8 mouse cellular contexts compared by ENCODE assay signal in the genomic region with DNA sequence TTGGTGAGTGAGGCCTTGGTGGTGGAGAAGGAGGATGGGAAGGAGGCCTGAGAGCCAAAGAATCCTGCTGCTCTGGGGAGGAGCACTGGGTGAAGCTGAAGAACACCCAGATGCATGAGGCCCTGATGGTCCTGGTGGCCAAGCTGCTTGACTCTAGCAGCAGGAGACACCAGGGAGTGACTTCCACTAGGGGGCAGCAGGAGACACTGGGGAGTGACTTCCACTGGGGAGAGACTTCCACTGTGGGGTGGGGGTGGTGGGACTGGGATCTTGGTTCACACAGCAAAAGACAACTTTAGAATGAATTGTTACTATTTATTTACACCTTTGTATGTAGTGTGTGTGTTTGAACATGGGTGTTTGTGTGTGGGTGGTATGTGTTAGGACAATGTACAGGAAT. TPM values are rescaled to one million over a fixed set of nuclear protein-coding genes. Genes with fewer than 3 reads are reported as not detected.
DNase-seq lines count a peak whose midpoint lies in the region; ATAC-seq lines count a peak whose summit lies in the region.

No protein-coding gene starts in this region.

- H3K9me3 ChIP-seq in midbrain, embryonic 10.5 days (replicated peaks): no peaks in the 10 kb centered on the region

- no peaks in the 10 kb centered on the region for H3K4me1 ChIP-seq in midbrain, embryonic 10.5 days

- intact Hi-C loops in heart, postnatal 14 days (cut with DNase I): no loop called here
- intact Hi-C loops in heart, postnatal 25 days (cut with DNase I): no loop called here

- peak; percentile 33 to 53 for DNase-seq in heart, postnatal 14 days
- DNase-seq in heart, postnatal 25 days (ENCODE audit: low spot score): no peak
- DNase-seq in A20 (ENCODE audit: low read depth, low spot score): peak; percentile 60
- DNase-seq in NIH3T3 (ENCODE audit: low read depth): peak; percentile 60
- no peak for DNase-seq in midbrain, embryonic 10.5 days (ENCODE audit: low spot score)
- no peak for DNase-seq in cerebellum, adult 9-11 months

- peak; percentile 76 for ATAC-seq in erythroid progenitor cell, adult 5-6 weeks (replicated peaks; ENCODE audit: low FRiP score, poor library complexity, severe bottlenecking)
- ATAC-seq in megakaryocyte-erythroid progenitor cell, adult 5-6 weeks (replicated peaks; ENCODE audit: low FRiP score, low TSS enrichment, poor library complexity, severe bottlenecking): peak; percentile 66

- peaks cover 91% of the 10 kb centered on the region for H3K36me3 ChIP-seq in midbrain, embryonic 10.5 days

- H3K27ac ChIP-seq in midbrain, embryonic 10.5 days (replicated peaks): no peak overlapping the region

- H3K4me3 ChIP-seq in midbrain, embryonic 10.5 days: no peak overlapping the region

- no peaks in the 10 kb centered on the region for H3K27me3 ChIP-seq in midbrain, embryonic 10.5 days (ENCODE audit: low read depth, poor library complexity, severe bottlenecking)

RNA-seq across cellular contexts. Expression of a gene that starts 9.1 kb away (rescaled TPM):
- 10 to 100 TPM; 37.0 to 38.1 TPM for total RNA-seq in heart, postnatal 14 days (2021)
- 10 to 100 TPM; 27.4 to 28.3 TPM for total RNA-seq in heart, postnatal 25 days (2021)
- total RNA-seq in erythroid progenitor cell, adult 5-6 weeks (2015; ENCODE audit: low replicate concordance): 77.8 and 87.6 TPM in 2 replicates
- total RNA-seq in erythroid progenitor cell, adult 5-6 weeks (2017; ENCODE audit: low replicate concordance): 31.2 and 39.5 TPM in 2 replicates
- 125 and 161 TPM in 2 replicates for total RNA-seq in megakaryocyte-erythroid progenitor cell, adult 5-6 weeks (2014; fragmentation: Nextera tagmentation)
- 43.3 and 73.2 TPM in 2 replicates for total RNA-seq in megakaryocyte-erythroid progenitor cell, adult 5-6 weeks (2017)
- polyA plus RNA-seq in midbrain, embryonic 10.5 days (2016; fragmentation: Nextera tagmentation; extraction: Ambion mirVana): 97.2 and 104 TPM in 2 replicates

RNA-seq across cellular contexts. Expression of a gene that starts 15.2 kb away (rescaled TPM):
- 1 to 10 TPM; 3.8 to 5.3 TPM for total RNA-seq in heart, postnatal 14 days (2021)
- 1 to 10 TPM; 6.1 to 6.6 TPM for total RNA-seq in heart, postnatal 25 days (2021)
- total RNA-seq in erythroid progenitor cell, adult 5-6 weeks (2015; ENCODE audit: low replicate concordance): not detected in 2 replicates
- total RNA-seq in erythroid progenitor cell, adult 5-6 weeks (2017; ENCODE audit: low replicate concordance): not detected in 2 replicates
- 5.2 TPM in 1 of 2 replicates, not detected in the other for total RNA-seq in megakaryocyte-erythroid progenitor cell, adult 5-6 weeks (2014; fragmentation: Nextera tagmentation)
- total RNA-seq in megakaryocyte-erythroid progenitor cell, adult 5-6 weeks (2017): not detected in 2 replicates
- 68.3 and 76.2 TPM in 2 replicates for polyA plus RNA-seq in midbrain, embryonic 10.5 days (2016; fragmentation: Nextera tagmentation; extraction: Ambion mirVana)

Comparison
In these comparisons a context has a peak if more than half of its experiments do, and no peak if none do; other contexts are left out.
1. DNase-seq: peak in heart, postnatal 14 days (2 of 2), A20 (single experiment) and NIH3T3 (single experiment); none in heart, postnatal 25 days (single experiment), midbrain, embryonic 10.5 days (single experiment) and cerebellum, adult 9-11 months (single experiment).